Mouse (Mus musculus) cerebellum, adult 11-12 months (tissue): ENCODE data around the gene H2al1k.
"Not testable (repeated sequence)": the region's sequence is repeated elsewhere in the genome, so short reads cannot be mapped to it uniquely, and the experiment has no call there.

Experiments
- DNase-seq: peaks from one replicate; pipeline ENCODE4 v3.0.0; 2022

Gene H2al1k

DNA sequence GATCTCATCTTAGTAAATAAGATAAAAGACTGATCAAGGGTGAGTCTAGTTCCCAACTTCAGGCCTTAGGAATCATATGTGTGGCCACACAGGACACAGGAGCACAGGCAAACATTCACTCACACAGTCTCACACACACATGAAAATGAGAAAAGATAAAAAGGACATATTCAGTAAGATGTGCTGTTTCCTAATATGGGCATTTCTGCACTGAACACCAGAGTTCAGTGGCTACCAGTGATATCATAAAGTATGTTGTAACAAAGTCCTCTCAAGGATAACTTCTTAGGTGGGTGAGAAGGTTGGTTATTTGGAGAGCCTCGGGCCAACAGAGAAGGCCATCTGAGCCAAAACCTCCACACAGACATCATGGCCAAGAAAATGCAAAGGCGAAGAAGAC is at the start of gene H2al1k:
Gene H2al1k (plus strand): TSS at position 301 of the 400 bp plus-strand sequence.
- DNase-seq: not testable (repeated sequence)

DNA sequence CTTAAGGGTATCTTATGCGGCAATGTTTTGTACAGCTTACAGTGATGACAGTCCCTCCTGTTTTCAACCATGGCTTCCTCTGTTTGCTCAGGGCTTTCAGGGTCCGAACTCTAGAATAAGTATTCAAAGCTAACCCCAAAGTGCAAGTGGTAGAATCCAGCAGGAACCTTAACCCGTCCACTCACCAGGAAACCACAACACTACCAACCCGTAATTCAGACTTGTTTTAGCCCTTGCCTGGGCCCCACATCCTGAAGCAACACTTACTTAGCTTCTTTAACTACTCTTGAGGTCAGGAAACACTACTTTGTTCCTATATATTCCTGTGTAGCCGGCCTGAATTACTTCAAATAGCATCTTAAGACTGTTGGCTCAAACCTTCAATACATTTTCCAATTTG is 47.6 kb upstream of the H2al1k start:
- DNase-seq: no peak

DNA sequence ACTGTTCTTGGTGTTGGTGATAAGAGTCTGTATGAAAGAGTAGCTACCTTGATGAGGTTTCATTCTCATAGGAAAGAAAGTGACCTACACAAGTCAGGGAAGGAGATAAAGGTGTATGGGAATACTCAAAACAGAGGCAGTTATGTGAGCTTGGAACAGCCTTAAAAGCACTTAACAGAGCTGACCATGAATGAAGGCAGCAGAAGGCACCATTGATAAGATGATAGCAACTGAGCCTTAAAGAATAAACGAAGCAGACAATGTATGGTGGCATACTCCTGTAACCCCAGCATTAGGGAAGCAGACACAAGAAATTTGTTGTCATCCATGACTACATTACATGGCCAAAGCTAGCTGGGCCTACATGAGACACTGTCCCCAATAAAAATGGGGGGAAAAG is 47.0 kb upstream of the H2al1k start:
- DNase-seq: no peak

DNA sequence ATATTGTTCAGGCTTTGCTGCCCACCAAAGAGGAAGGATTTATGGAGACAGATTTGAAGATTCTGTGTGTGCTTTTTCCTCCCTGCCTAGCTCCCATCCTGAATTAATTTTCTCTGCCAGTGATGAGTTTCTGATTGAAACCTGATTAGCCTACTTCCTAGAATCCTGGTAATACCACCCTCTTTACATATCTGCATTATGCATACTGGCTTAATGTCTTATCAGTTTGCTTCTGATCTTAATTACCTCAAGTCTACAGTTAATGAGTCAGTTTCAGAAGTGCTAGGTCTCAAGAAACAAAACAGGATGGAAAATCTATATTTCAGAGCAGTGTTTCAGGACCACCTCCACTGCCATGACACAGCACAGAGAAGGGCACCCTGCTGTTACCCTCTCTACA is 34.0 kb upstream of the H2al1k start:
- not testable (repeated sequence) for DNase-seq

DNA sequence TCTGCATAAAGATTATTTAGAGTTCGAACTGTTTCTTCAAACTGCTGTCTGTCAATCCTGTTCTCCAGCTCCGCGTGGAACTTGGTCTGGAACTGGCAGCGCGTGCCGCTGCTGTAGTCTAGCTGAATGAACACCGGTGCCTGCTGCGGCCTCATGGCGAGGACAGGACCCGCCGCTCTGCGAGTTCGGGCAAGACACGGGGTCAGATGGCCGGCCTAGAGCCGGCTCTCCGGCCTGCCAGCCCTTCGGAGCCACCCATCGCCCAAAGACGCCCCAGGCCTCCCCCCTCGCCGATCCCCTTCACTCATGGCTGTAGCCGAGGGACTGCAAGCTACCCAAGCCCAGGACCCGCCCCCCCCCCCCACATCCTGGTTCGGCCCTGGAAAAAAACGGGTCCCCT is 22.5 kb upstream of the H2al1k start:
- DNase-seq: not testable (repeated sequence)

DNA sequence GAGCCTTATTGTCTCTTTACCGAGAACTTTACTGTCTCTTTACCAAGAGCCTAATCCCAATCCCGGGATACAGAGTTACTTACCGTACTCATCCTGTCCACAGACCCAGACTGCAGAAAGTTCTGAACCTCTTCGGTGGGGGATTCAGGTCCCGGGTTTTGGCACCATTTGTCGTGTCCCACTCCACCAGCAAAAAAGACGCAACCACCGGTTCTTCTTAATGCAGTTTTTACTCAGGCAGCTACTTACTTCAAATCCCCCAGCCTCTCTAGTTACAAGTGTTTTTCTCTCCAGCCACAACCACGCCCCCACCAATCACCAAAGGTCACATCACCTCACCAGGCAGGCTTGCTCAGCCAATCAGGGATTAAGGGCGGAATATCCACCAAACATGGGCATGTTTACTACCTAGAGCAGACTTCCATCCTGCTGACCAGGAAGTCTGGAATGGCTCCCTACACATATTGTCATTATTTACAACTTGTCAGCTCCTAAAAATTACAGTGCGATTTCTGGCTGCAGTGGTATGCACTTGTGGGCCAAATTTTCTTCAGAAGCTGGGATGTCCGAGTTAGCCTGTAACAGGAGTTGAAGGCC is 18.0 kb upstream of the H2al1k start:
- DNase-seq: not testable (repeated sequence)

DNA sequence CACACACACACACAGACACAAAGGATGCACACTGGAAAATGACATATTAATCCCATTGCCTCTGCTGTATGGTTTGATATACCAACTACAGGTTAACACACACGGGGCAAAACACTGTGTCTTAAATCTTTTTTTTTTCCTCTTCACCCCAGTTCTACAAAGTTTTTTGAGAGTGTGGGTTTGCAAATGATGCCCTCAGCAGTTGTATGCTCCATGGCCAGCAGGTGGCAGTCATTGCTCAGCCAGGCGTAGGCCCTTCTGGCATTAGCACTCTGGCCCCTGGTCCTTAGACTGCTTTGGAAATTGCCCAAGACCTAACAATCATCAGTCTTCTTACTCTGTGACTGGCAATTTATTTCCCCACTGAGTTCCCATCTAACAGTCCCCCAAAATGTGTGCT is 17.4 kb upstream of the H2al1k start:
- not testable (repeated sequence) for DNase-seq

DNA sequence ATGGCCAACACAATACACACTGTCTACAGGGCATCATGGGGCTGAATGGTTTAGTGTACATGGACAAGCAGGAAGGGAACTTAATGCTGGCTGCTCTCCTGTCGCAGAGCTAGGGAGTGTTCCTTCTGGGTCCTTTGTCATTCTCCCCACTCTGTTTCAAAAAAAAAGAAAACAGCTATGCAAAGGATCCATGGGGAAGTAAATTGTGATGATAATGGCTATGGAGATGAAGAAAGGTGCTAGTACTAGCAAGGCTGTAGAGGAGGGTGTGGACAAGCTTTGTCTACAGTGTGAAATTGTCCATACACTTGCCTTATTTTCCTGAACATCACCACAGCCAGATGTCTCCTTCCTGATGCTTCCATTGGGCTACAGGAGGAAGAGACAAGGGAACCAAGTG is 15.4 kb upstream of the H2al1k start:
- DNase-seq: not testable (repeated sequence)

DNA sequence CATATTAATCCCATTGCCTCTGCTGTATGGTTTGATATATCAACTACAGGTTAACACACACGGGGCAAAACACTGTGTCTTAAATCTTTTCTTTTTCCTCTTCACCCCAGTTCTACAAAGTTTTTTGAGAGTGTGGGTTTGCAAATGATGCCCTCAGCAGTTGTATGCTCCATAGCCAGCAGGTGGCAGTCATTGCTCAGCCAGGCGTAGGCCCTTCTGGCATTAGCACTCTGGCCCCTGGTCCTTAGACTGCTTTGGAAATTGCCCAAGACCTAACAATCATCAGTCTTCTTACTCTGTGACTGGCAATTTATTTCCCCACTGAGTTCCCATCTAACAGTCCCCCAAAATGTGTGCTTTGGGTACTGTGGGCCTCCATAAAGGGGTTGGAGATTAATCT is 23.6 kb downstream of the H2al1k start:
- not testable (repeated sequence) for DNase-seq

DNA sequence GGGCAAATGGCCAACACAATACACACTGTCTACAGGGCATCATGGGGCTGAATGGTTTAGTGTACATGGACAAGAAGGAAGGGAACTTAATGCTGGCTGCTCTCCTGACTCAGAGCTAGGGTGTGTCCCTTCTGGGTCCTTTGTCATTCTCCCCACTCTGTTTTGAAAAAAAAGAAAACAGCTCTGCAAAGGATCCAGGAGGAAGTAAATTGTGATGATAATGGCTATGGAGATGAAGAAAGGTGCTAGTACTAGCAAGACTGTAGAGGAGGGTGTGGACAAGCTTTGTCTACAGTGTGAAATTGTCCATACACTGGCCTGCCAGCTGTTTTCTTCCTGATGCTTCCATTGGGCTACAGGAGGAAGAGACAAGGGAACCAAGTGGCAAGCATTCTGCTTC is 25.5 kb downstream of the H2al1k start:
- DNase-seq: not testable (repeated sequence)
